ENCODE assay signal across 13 mouse cellular contexts in the genomic region with DNA sequence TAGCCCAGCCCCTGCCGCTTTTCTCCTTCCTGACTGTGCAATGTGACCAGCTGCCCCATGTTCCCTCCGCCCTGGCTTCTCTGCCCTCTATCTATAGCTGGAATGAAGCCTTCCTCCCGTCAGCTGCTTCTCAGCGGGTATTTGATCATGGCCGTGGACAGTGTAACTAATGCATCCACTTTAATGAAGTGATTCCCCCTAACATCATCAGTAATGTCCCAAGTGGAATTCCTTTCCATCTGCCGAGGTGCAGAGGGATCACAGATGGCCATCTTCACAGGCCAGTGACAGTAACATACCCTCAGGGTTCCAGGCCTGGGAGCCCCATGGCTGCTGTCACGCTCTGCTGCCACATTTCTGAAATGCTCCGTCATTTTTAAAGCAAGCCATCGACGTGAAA. TPM values are rescaled to one million over a fixed set of nuclear protein-coding genes. Genes with fewer than 3 reads are reported as not detected.
DNase-seq lines count a peak whose midpoint lies in the region; ATAC-seq lines count a peak whose summit lies in the region.
"Had no signal": no experiment of that assay in that cellular context is flagged by ENCODE, and none has a peak within 500 bp of the region (broad histone marks: within the 10 kb centered on the region; RNA-seq: fewer than 3 reads in every experiment).

No protein-coding gene starts in this region.

- no peaks in the 10 kb centered on the region for H3K36me3 ChIP-seq in heart, embryonic 12.5 days
- H3K36me3 ChIP-seq: heart, embryonic 13.5 days had no signal

- peak; percentile 29 to 77 for DNase-seq in lung, postnatal 4 days
- no peak for DNase-seq in lung, postnatal 36 days
- DNase-seq in cerebellum, adult 11-12 months = peak; percentile 88
- peak; percentile 73 to 77 for DNase-seq in cerebellum, postnatal 14 days
- peak; percentile 42 for DNase-seq in retina, embryonic 14.5 days (ENCODE audit: low spot score)
- no peak for DNase-seq in thymus, postnatal 25 days
- DNase-seq: embryo, embryonic 11 days; kidney, adult 2 months; kidney, postnatal 25 days had no signal

- H3K4me3 ChIP-seq in heart, embryonic 12.5 days = no peak overlapping the region
- H3K4me3 ChIP-seq: heart, embryonic 13.5 days had no signal

- no peaks in the 10 kb centered on the region for H3K27me3 ChIP-seq in heart, embryonic 12.5 days (replicated peaks)
- H3K27me3 ChIP-seq: heart, embryonic 13.5 days had no signal

- 72% methylated on average over 10 of the region's 10 CpGs for WGBS in heart, embryonic 12.5 days

- H3K4me1 ChIP-seq in heart, embryonic 12.5 days (replicated peaks) = 0 out of 2 replicates have a peak, but pooled peaks cover 5% of the 10 kb centered on the region

- no peak overlapping the region for H3K4me2 ChIP-seq in heart, embryonic 12.5 days
- H3K4me2 ChIP-seq: heart, embryonic 13.5 days; liver, embryonic 11.5 days had no signal

- no peak overlapping the region for H3K27ac ChIP-seq in heart, embryonic 12.5 days (ENCODE audit: poor library complexity, severe bottlenecking)
- H3K27ac ChIP-seq: heart, embryonic 13.5 days had no signal

- ATAC-seq in heart, embryonic 12.5 days (ENCODE audit: insufficient number of reproducible peaks, low FRiP score) = no peak
- ATAC-seq: forebrain, embryonic 14.5 days had no signal

- H3K9me3 ChIP-seq in heart, embryonic 12.5 days (replicated peaks) = no peaks in the 10 kb centered on the region
- H3K9me3 ChIP-seq: heart, embryonic 13.5 days had no signal

- no peak overlapping the region for H3K9ac ChIP-seq in heart, embryonic 12.5 days
- H3K9ac ChIP-seq: heart, embryonic 13.5 days had no signal

RNA-seq across cellular contexts. Expression of gene Cd83, which starts 51.5 kb away (rescaled TPM):
- 1.4 and 1.5 TPM in 2 replicates for polyA plus RNA-seq in heart, embryonic 12.5 days (2016; fragmentation: Nextera tagmentation; extraction: Ambion mirVana)

Comparison
In these comparisons a context has a peak if more than half of its experiments do, and no peak if none do; other contexts are left out.
1. DNase-seq: peak in lung, postnatal 4 days (2 of 2), cerebellum, adult 11-12 months (single experiment), cerebellum, postnatal 14 days (2 of 2) and retina, embryonic 14.5 days (single experiment); none in lung, postnatal 36 days (single experiment) and thymus, postnatal 25 days (single experiment).